Mouse (Mus musculus) cerebellum, postnatal 36 days (tissue): ENCODE results near the gene Ldhd.

Source experiments
- DNase-seq, 2 experiments: peaks; one replicate each; pipeline ENCODE4 v3.0.0; 2021 to 2022; ENCODE audit warnings: mixed read lengths in 2 of 2

The Ldhd gene

GRCm38 (mm10) chr8:111626933-111627332 is 3.2 kb downstream of the Ldhd start:
- no peak for DNase-seq

DNA sequence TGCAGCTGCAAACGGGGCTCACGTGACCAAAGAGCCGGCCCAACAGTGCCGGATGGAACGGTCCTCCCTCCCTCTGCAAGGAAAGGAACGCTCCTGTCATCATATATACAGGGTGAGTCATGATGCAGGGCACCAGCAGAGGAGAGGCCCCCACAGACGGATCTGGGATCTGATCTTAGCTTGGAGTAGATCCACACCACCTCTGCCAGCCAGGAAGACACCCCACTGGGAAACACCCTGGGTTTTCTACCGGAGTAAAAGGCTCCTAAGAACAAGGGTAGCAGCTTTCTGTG is 3.7 kb downstream of the Ldhd start:
- peak in 1 of 2 experiments; percentile 22 for DNase-seq

- peak; percentile 81 to 86 for DNase-seq
Measured at GRCm38 (mm10) chr8:111625694-111626527, 4.3 kb downstream of the Ldhd start.

GRCm38 (mm10) chr8:111624853-111625221 is 5.3 kb downstream of the Ldhd start:
- DNase-seq = peak; percentile 33 to 40

DNA sequence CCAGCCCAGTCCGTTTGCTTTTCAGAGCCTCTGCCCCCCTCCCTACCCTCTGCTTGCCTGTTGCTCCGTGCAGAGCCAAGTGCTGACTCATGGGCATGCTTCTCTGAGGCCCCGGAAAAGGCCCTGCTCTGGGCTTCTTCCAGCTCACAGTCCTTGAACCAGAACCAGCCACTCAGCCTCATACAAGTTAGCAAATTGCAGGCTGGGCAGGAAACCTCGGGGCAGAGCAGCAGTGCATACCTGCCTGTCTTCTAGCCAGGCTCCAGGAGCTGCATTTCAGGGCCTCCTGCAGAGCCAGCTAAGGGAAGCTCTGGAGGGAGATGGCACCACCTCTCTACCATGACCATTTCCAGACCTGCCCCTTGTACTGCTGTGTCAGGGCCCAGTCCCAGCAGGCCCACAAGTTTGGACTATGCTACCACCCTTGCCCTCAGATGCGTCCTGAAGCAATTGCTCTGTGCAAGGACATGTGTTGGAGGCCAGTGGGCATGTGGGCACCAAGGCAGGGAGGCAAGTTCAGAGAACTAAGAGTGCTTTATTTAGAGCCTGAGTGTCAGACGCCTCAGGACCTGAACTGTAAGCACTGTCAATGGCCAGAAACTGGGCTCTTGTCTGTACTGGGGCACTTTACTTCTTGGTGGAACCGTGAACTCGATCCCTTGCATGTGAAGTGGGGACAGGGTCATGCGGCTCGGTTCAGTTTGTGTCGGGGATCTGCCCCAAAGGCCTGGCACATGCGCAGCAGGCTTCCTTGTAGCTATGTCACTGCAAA is 5.9 kb downstream of the Ldhd start:
- DNase-seq = peak; percentile 75 to 78

GRCm38 (mm10) chr8:111622553-111622952 is 7.6 kb downstream of the Ldhd start:
- peak in 1 of 2 experiments; percentile 11 for DNase-seq

- no peak for DNase-seq
Measured at GRCm38 (mm10) chr8:111622104-111622503, 8.1 kb downstream of the Ldhd start.

GRCm38 (mm10) chr8:111619936-111620335 is 10.2 kb downstream of the Ldhd start:
- no peak for DNase-seq

GRCm38 (mm10) chr8:111618273-111618672 is 11.9 kb downstream of the Ldhd start:
- no peak for DNase-seq

GRCm38 (mm10) chr8:111617812-111618211 is 12.4 kb downstream of the Ldhd start:
- no peak for DNase-seq

- no peak for DNase-seq
Measured at GRCm38 (mm10) chr8:111614786-111615701, 15.1 kb downstream of the Ldhd start.

- no peak for DNase-seq
Measured at GRCm38 (mm10) chr8:111613181-111613580, 17.0 kb downstream of the Ldhd start.

DNA sequence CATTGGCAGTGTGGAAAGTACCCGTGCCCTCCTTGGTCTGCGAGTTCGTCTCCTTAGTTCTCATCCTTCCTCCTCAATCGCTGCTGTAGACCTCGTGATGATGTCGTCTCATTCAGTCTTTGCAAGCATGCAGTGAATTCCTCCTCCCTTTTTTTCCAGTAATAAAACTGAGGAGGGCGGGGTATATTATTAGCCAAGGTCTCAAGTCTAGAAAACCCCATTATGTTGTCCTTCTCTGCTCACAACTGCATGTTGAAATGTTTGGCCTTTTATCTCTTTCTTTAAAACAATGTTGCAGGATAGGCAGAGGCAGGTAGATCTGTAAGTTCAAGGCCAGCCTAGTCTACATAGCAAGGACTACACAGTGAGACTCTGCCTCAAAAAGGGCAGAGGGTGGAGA is 22.8 kb downstream of the Ldhd start:
- no peak for DNase-seq

DNA sequence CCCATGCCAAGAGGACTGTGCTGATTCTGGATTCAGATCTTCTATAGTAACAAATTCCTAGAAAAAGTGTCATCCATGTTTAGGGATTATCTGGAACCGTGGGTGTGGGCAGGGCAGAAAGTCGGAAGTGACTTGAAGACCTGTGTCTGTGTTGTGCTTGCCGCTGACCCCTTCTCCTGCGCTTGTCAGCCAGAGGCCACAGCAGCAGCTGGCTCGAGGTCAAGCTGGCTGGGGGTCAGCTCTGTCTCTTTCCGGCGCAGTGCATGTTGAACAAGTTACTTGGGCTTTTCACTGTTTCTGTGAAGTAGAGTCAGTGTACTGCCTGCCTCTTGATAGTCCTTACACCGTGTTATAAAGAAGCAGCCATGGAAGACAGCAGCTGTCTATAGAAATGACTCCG is 23.2 kb downstream of the Ldhd start:
- DNase-seq = no peak

DNA sequence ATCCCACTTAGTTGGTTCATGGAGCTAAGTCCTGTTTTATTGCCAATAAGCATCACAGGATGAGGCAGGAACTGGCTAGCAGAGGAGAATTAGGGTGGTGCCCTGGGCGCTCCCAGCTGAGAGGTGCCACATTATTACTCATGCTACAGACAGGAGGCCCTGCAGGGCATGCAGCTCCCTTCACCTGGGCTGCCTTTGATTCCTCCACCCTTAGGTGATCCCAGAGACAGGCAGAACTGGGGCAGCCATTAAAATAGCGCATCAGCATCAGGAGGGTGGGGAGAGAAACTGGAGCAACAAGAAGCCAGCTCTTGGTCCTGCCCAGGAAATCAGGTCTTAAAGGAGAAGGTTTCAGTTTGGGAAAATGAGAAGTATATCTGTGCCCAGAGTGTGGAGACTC is 25.2 kb downstream of the Ldhd start:
- no peak for DNase-seq

- DNase-seq = peak; percentile 67 to 76
Measured at GRCm38 (mm10) chr8:111602050-111602449, 28.1 kb downstream of the Ldhd start.

- peak in 1 of 2 experiments; percentile 24 for DNase-seq
Measured at GRCm38 (mm10) chr8:111599707-111600444, 30.3 kb downstream of the Ldhd start.

DNA sequence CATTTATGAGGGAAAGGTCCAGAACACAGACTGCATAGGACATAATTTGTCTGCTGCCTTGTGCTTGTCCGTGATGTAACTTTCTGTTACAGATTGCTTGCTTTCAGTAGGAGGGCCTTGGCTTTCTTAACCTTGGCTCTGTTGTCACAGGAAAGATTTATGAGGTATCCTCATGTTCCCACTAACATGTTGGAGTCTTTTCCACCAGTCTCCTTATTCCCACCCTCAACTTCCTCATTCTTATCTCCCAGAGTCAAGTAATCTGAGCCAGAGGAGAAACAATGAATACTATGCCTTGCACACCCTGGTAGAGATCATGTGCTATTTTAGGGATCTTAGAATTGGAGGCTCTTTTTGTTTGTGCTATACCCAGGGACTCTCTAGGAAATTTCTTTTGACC is 32.9 kb downstream of the Ldhd start:
- DNase-seq = no peak

GRCm38 (mm10) chr8:111596485-111596821 is 33.7 kb downstream of the Ldhd start:
- DNase-seq = no peak

GRCm38 (mm10) chr8:111595712-111596484 is 34.3 kb downstream of the Ldhd start:
- no peak for DNase-seq

- DNase-seq = peak in 1 of 2 experiments; percentile 24
Measured at GRCm38 (mm10) chr8:111594951-111595350, 35.2 kb downstream of the Ldhd start.
